Mouse (Mus musculus) hindbrain, embryonic 13.5 days (tissue): ENCODE measurements at regions not wholly inside any gene's neighbourhood (a gene's known extent, or its start where the extent isn't known, plus 50 kb on each side); places are given as distances from the start of the nearest gene placed in this dataset. TPM values are rescaled to one million over a fixed set of nuclear protein-coding genes. Genes with fewer than 3 reads are reported as not detected.

ENCODE experiments used
- ATAC-seq: fragments of 200-750 bp; cut with Nextera tagmentation; 2 replicates; pipeline ENCODE4 v1.8.0; 2017; ENCODE audit warnings: moderate TSS enrichment; ENCODE audit not compliant: low FRiP score
- H3K27ac ChIP-seq: fragments of 300-500 bp; sonication (generic); 2 replicates; pipeline ENCODE4 v1.5.1; 2015; ENCODE audit warnings: inconsistent platforms, mild to moderate bottlenecking, moderate library complexity
- H3K27me3 ChIP-seq: fragments of 300-500 bp; sonication (generic); 2 replicates; pipeline ENCODE4 v1.6.1; 2015; ENCODE audit warnings: mild to moderate bottlenecking, inconsistent platforms
- H3K36me3 ChIP-seq: fragments of 300-500 bp; sonication (generic); 2 replicates; pipeline ENCODE4 v1.6.1; 2015; ENCODE audit warnings: mild to moderate bottlenecking, inconsistent platforms
- H3K4me1 ChIP-seq: fragments of 300-500 bp; sonication (generic); replicated peaks from 2 replicates; pipeline ENCODE4 v1.6.1; 2015; ENCODE audit warnings: inconsistent platforms
- H3K4me2 ChIP-seq: fragments of 300-500 bp; sonication (generic); 2 replicates; pipeline ENCODE4 v1.6.1; 2015; ENCODE audit warnings: inconsistent platforms, mild to moderate bottlenecking, moderate library complexity
- H3K4me3 ChIP-seq: fragments of 300-500 bp; sonication (generic); 2 replicates; pipeline ENCODE4 v1.5.1; 2015; ENCODE audit warnings: mild to moderate bottlenecking, inconsistent platforms
- H3K9ac ChIP-seq: fragments of 300-500 bp; sonication (generic); 2 replicates; pipeline ENCODE4 v1.6.1; 2015; ENCODE audit warnings: mild to moderate bottlenecking, inconsistent platforms
- H3K9me3 ChIP-seq: fragments of 300-500 bp; sonication (generic); 2 replicates; pipeline ENCODE4 v1.6.1; 2016; ENCODE audit warnings: inconsistent platforms
- WGBS: fragments of 180-500 bp; shearing (Covaris S2); methylation state at CpG from one replicate; pipeline ENCODE4 v1.1.7; 2015; 5-methylcytosine and 5-hydroxymethylcytosine counted together
- microRNA counts: library from miRNA; unstranded; fragments of <30 nt; microRNA quantifications from one replicate; lab custom pipeline; 2016
- microRNA-seq: library from miRNA; unstranded; fragments of <30 nt; microRNA quantifications from one replicate; pipeline ENCODE4, GENCODE M21; 2016

DNA sequence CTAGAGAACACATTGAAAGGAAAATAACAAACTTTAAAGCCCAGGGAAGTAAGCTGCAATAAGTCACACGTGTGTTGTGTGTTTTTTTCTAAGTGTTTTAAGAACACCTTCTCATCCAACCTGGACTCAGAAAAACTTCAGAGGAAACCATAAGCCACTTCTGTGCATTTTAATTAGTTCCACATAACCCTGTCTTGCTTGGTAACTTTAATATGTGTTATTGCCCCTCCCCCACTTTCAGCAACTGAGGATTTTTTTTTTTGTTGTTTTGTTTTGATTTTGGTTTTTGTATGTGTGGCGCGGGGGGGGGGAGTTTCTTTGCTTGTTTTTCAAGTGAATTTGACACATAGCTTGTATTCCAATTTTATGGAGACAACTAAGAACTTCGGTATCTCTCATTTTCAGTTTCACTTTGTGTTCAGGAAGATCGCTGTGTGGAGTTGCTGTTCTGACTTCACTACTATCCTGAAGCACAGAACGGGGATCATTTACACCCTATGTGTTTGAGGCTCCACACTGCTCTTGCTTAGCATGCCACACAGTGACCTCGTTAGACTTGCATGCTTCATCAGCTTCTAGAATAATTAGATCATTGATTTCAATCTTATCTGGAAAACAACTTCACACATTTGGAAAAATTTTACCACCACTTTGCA is 54.2 kb upstream of the Dpyd start:
- H3K36me3 ChIP-seq, result no peaks in the 10 kb centered on the region
- ATAC-seq, result no peak
- H3K27me3 ChIP-seq, result no peaks in the 10 kb centered on the region
- H3K4me3 ChIP-seq, result no peak overlapping the region
- H3K4me1 ChIP-seq, result peaks cover 14% of the 10 kb centered on the region
- 84% methylated on average over 7 of the region's 7 CpGs for WGBS
- H3K9ac ChIP-seq, result no peak overlapping the region
- no peak overlapping the region for H3K27ac ChIP-seq
- H3K4me2 ChIP-seq, result no peak overlapping the region
- no peaks in the 10 kb centered on the region for H3K9me3 ChIP-seq

DNA sequence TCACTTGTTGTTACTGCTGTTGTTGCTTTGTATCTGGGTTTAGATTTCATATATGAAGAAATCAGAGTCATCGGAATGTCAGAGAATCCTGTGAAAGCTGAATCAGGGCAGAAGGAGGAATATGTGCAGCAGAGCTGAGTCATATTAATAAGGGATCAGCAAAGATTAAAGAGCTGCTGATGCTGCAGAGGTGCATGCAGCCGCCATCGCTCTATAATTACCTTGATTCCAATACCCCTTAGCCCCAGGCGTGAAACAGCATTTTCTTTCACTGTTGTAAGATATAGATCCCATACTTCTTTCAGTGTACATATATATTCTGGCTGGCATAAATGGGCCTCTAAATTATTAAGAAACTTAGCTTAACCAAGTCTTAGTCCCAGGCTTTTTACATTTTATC is 51.1 kb upstream of the Dpyd start:
- H3K27me3 ChIP-seq, result no peaks in the 10 kb centered on the region
- H3K9ac ChIP-seq, result no peak overlapping the region
- 64% methylated on average over 4 of the region's 4 CpGs for WGBS
- no peak overlapping the region for H3K4me2 ChIP-seq
- peak overlapping the region; percentile 31; the same call in 1 of the 2 replicates for H3K27ac ChIP-seq
- ATAC-seq, result no peak
- no peak overlapping the region for H3K4me3 ChIP-seq
- H3K36me3 ChIP-seq, result peaks cover 5% of the 10 kb centered on the region; the same call in 1 of the 2 replicates
- H3K4me1 ChIP-seq, result peaks cover 14% of the 10 kb centered on the region
- no peaks in the 10 kb centered on the region for H3K9me3 ChIP-seq

DNA sequence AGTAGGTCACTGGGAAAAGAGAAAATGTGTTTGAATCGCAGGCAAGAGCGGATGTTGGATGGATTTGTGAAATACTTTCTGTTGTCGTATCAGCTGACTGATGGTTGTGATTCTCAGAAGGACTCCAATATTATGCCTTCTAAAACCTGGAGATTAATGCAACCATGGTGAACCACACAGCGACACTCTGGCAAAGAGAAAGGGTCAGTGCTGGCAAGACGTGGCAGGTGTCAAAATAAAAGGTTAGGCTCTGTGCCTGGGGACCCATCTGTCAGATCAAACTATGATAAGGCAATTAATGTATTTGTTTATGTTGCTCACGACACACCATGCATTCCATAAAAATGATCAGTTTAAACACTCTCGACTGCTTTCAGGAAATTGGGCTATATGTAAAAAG is 50.0 kb upstream of the Dpyd start:
- 42% methylated on average over 7 of the region's 7 CpGs for WGBS
- Histone ChIP-seq H3K4me2 (no peak overlapping the region), H3K4me1 (peaks cover 14% of the 10 kb centered on the region), H3K27ac (no peak overlapping the region), H3K9ac (no peak overlapping the region), H3K27me3 (no peaks in the 10 kb centered on the region), H3K36me3 (peaks cover 5% of the 10 kb centered on the region; the same call in 1 of the 2 replicates), H3K4me3 (no peak overlapping the region), H3K9me3 (no peaks in the 10 kb centered on the region)
- ATAC-seq, result no peak

MicroRNAs in the stretch of these regions (microRNA counts, 519-probe panel; counts per million panel counts)
- microRNA mmu-miR-137 (lab: Ali Mortazavi, UCI), result 4,957 counts per million, percentile 85 among the panel's probes with 10 or more counts

Small RNA genes lying in the stretch of these regions (microRNA-seq; reads per million reads assigned to microRNA genes)
- gene Gm24155 (not detected), gene Mir137 (6,588 reads per million, percentile 94 among the genes with 10 or more reads in this experiment)
